Mouse (Mus musculus) Muller cell, postnatal 12 days (primary cell): Measurements from ENCODE around the gene Tmem176a.
"Not testable (repeated sequence)": the region's sequence is repeated elsewhere in the genome, so short reads cannot be mapped to it uniquely, and the experiment has no call there.

Experiments used
- DNase-seq: peaks from one replicate; pipeline ENCODE4 v3.0.0-alpha.2; 2015; ENCODE audit errors: inconsistent ontology term

The Tmem176a gene

GRCm38 (mm10) chr6:48842111-48842842, 1.6 kb downstream of the Tmem176a start:
- no peak for DNase-seq

- no peak for DNase-seq
Observed at GRCm38 (mm10) chr6:48845086-48845485, 4.4 kb downstream of the Tmem176a start.

GRCm38 (mm10) chr6:48851820-48852491, 11.2 kb downstream of the Tmem176a start:
- DNase-seq: peak; percentile 60

- no peak for DNase-seq
Observed at GRCm38 (mm10) chr6:48854155-48854554, 13.4 kb downstream of the Tmem176a start.

GRCm38 (mm10) chr6:48857613-48858302, 17.0 kb downstream of the Tmem176a start:
- DNase-seq: peak; percentile 9

GRCm38 (mm10) chr6:48860130-48860815, 19.6 kb downstream of the Tmem176a start:
- DNase-seq: peak; percentile 25

GRCm38 (mm10) chr6:48860851-48861250, 20.1 kb downstream of the Tmem176a start:
- no peak for DNase-seq

GRCm38 (mm10) chr6:48861616-48862280, 21.0 kb downstream of the Tmem176a start:
- peak; percentile 44 for DNase-seq

GRCm38 (mm10) chr6:48862816-48863215, 22.1 kb downstream of the Tmem176a start:
- no peak for DNase-seq

GRCm38 (mm10) chr6:48863488-48863887, 22.8 kb downstream of the Tmem176a start:
- no peak for DNase-seq

- DNase-seq: no peak
Observed at GRCm38 (mm10) chr6:48864181-48864580, 23.5 kb downstream of the Tmem176a start.

- no peak for DNase-seq
Observed at GRCm38 (mm10) chr6:48864723-48865122, 24.0 kb downstream of the Tmem176a start.

GRCm38 (mm10) chr6:48865152-48865745, 24.5 kb downstream of the Tmem176a start:
- no peak for DNase-seq

GRCm38 (mm10) chr6:48866355-48866950, 25.7 kb downstream of the Tmem176a start:
- DNase-seq: not testable (repeated sequence)

GRCm38 (mm10) chr6:48867158-48867557, 26.4 kb downstream of the Tmem176a start:
- no peak for DNase-seq

GRCm38 (mm10) chr6:48869774-48870173, 29.1 kb downstream of the Tmem176a start:
- no peak for DNase-seq

- no peak for DNase-seq
Observed at GRCm38 (mm10) chr6:48872596-48872995, 31.9 kb downstream of the Tmem176a start, which contains the start of gene Aoc1. Gene Aoc1 (plus strand): TSS chr6:48872896.

- no peak for DNase-seq
Observed at GRCm38 (mm10) chr6:48874576-48874975, 33.9 kb downstream of the Tmem176a start.

- no peak for DNase-seq
Observed at GRCm38 (mm10) chr6:48875515-48875914, 34.8 kb downstream of the Tmem176a start.

- DNase-seq: no peak
Observed at GRCm38 (mm10) chr6:48876510-48877135, 35.9 kb downstream of the Tmem176a start.
